16 mouse cellular contexts compared by ENCODE assay signal in genomic region chr13:37298856-37299255, GRCm38 (mm10). TPM values are rescaled to one million over a fixed set of nuclear protein-coding genes. Genes with fewer than 3 reads are reported as not detected.
DNase-seq lines count a peak whose midpoint lies in the region; ATAC-seq and TF ChIP-seq lines count a peak whose summit lies in the region.
"Had no signal": no experiment of that assay in that cellular context is flagged by ENCODE, and none has a peak within 500 bp of the region (broad histone marks: within the 10 kb centered on the region; RNA-seq: fewer than 3 reads in every experiment).

No protein-coding gene starts in this region.

- no peak for TF ChIP-seq POLR2A in kidney, adult 2 months (IDR thresholded peaks at IDR 0.05; ENCODE audit: low read depth, low read length)

- TF ChIP-seq CTCF in kidney, adult 2 months (conservative IDR thresholded peaks at IDR 0.05; ENCODE audit: insufficient read depth, insufficient read length, low read depth, low read length) = no peak

- whole genome bisulfite sequencing in kidney, adult 2 months = 10% methylated on average over 1 of the region's 1 CpGs
- 30% methylated on average over 1 of the region's 1 CpGs for WGBS in kidney, embryonic 14.5 days

- H3K4me2 ChIP-seq in kidney, embryonic 14.5 days (replicated peaks; ENCODE audit: low read depth, low read length) = no peak overlapping the region
- H3K4me2 ChIP-seq: heart, embryonic 15.5 days; hindbrain, embryonic 14.5 days; neural tube, embryonic 13.5 days had no signal

- H3K9me3 ChIP-seq in kidney, embryonic 14.5 days (ENCODE audit: control insufficient read depth, low read length) = no peaks in the 10 kb centered on the region
- H3K9me3 ChIP-seq: heart, embryonic 15.5 days; megakaryocyte, embryonic 14.5 days; neural tube, embryonic 13.5 days had no signal

- H3K27ac ChIP-seq in kidney, adult 2 months (ENCODE audit: insufficient read depth, low read depth, low read length) = no peak overlapping the region
- no peak overlapping the region for H3K27ac ChIP-seq in kidney, embryonic 14.5 days (ENCODE audit: low read depth, low read length)
- H3K27ac ChIP-seq: heart, embryonic 15.5 days; hindbrain, embryonic 14.5 days; kidney, postnatal 0 days; neural tube, embryonic 13.5 days had no signal

- no peak for ATAC-seq in kidney, embryonic 14.5 days (ENCODE audit: low FRiP score, low TSS enrichment)
- ATAC-seq: activated CD4-positive, CD25-positive, alpha-beta regulatory T cell, adult 4 months; CD4-positive, CD25-positive, alpha-beta regulatory T cell, adult 4 months had no signal

- H3K27me3 ChIP-seq in kidney, adult 2 months (replicated peaks; ENCODE audit: control insufficient read depth, insufficient read depth, low read length) = no peaks in the 10 kb centered on the region
- no peaks in the 10 kb centered on the region for H3K27me3 ChIP-seq in kidney, embryonic 14.5 days (ENCODE audit: control insufficient read depth, insufficient read depth, low read length)
- H3K27me3 ChIP-seq: heart, embryonic 15.5 days; megakaryocyte, embryonic 14.5 days; neural tube, embryonic 13.5 days had no signal

- no peaks in the 10 kb centered on the region for H3K4me1 ChIP-seq in kidney, adult 2 months (ENCODE audit: control insufficient read depth, insufficient read depth, low read length)
- H3K4me1 ChIP-seq in kidney, embryonic 14.5 days (ENCODE audit: control insufficient read depth, insufficient read depth, low read length) = no peaks in the 10 kb centered on the region
- H3K4me1 ChIP-seq: heart, embryonic 15.5 days; neural tube, embryonic 13.5 days had no signal

- no peak overlapping the region for H3K4me3 ChIP-seq in kidney, adult 2 months (ENCODE audit: insufficient read depth, low read depth, low read length)
- no peak overlapping the region for H3K4me3 ChIP-seq in kidney, embryonic 14.5 days (ENCODE audit: low read length)
- H3K4me3 ChIP-seq: heart, embryonic 15.5 days; megakaryocyte, embryonic 14.5 days; neural tube, embryonic 13.5 days had no signal

- H3K36me3 ChIP-seq in kidney, adult 2 months (ENCODE audit: control insufficient read depth, insufficient read depth, low read length) = no peaks in the 10 kb centered on the region
- H3K36me3 ChIP-seq in kidney, embryonic 14.5 days (ENCODE audit: control insufficient read depth, insufficient read depth, low read length) = no peaks in the 10 kb centered on the region
- H3K36me3 ChIP-seq: heart, embryonic 15.5 days; neural tube, embryonic 13.5 days had no signal

- H3K9ac ChIP-seq in kidney, embryonic 14.5 days (ENCODE audit: low read depth, low read length) = no peak overlapping the region
- H3K9ac ChIP-seq: heart, embryonic 15.5 days; hindbrain, embryonic 14.5 days; neural tube, embryonic 13.5 days had no signal

- DNase-seq in cerebellum, postnatal 14 days = peak; percentile 52 to 61
- no peak for DNase-seq in cerebellum, adult 9-11 months
- peak; percentile 9 for DNase-seq in kidney, adult 2 months
- DNase-seq in Muller cell, postnatal 12 days (ENCODE audit: inconsistent ontology term) = peak; percentile 43
- peak; percentile 13 for DNase-seq in kidney, postnatal 10 days
- no peak for DNase-seq in urinary bladder, postnatal 14 days (ENCODE audit: low spot score)
- DNase-seq: gastrocnemius, postnatal 10 days; liver had no signal

RNA-seq across cellular contexts. Expression of gene Ly86, which starts 46.2 kb away (rescaled TPM):
- polyA plus RNA-seq in kidney, adult 2 months (2012; rRNA removed) = 3.9 and 8.4 TPM in 2 replicates
- polyA plus RNA-seq in kidney, embryonic 14.5 days (2014; fragmentation: Nextera tagmentation; extraction: Ambion mirVana) = 6.8 TPM in 2 replicates

Comparison
In these comparisons a context has a peak if more than half of its experiments do, and no peak if none do; other contexts are left out.
1. DNase-seq: peak in cerebellum, postnatal 14 days (2 of 2), kidney, adult 2 months (single experiment), Muller cell, postnatal 12 days (single experiment) and kidney, postnatal 10 days (single experiment); none in cerebellum, adult 9-11 months (single experiment) and urinary bladder, postnatal 14 days (single experiment).